Mouse (Mus musculus) hindbrain, embryonic 10.5 days (tissue): ENCODE results near the gene Abcg5. TPM values are rescaled to one million over a fixed set of nuclear protein-coding genes. Genes with fewer than 3 reads are reported as not detected.
A peak's percentile ranks its signal among the peaks of the same experiment; 100 is the strongest.

Experiments
- DNase-seq: peaks from one replicate; pipeline ENCODE4 v3.0.0-alpha.2; 2017; ENCODE audit warnings: low spot score
- H3K27ac ChIP-seq: fragments of 300-500 bp; sonication (generic); 2 replicates; pipeline ENCODE4 v1.5.1; 2016; ENCODE audit warnings: mild to moderate bottlenecking, moderate library complexity
- H3K27me3 ChIP-seq: fragments of 300-500 bp; sonication (generic); 2 replicates; pipeline ENCODE4 v1.6.1; 2016; ENCODE audit warnings: mild to moderate bottlenecking; ENCODE audit not compliant: poor library complexity, insufficient read depth, severe bottlenecking
- H3K36me3 ChIP-seq: fragments of 300-500 bp; sonication (generic); 2 replicates; pipeline ENCODE4 v1.6.1; 2016; ENCODE audit warnings: mild to moderate bottlenecking, moderate library complexity
- H3K4me1 ChIP-seq: fragments of 300-500 bp; sonication (generic); replicated peaks from 2 replicates; pipeline ENCODE4 v1.6.1; 2016; ENCODE audit warnings: mild to moderate bottlenecking
- H3K4me3 ChIP-seq: fragments of 300-500 bp; sonication (generic); 2 replicates; pipeline ENCODE4 v1.5.1; 2016; ENCODE audit warnings: mild to moderate bottlenecking, moderate library complexity
- H3K9me3 ChIP-seq: fragments of 300-500 bp; sonication (generic); 2 replicates; pipeline ENCODE4 v1.6.1; 2016; ENCODE audit warnings: mild to moderate bottlenecking, moderate library complexity
- WGBS: fragments of 180-500 bp; shearing (Covaris S2); methylation state at CpG from one replicate; pipeline ENCODE4 v1.1.7; 2016; 5-methylcytosine and 5-hydroxymethylcytosine counted together
- polyA plus RNA-seq: library from polyadenylated mRNA; unstranded; fragments of >200 nt; fragmentation: Nextera tagmentation; extraction: Ambion mirVana; gene quantifications from 2 replicates; pipeline ENCODE4 v1.2.1, GENCODE M21; 2016

The Abcg5 gene
- polyA plus RNA-seq, 1 experiment from 2014 or later, result 3.2 TPM

GRCm38 (mm10) chr17:84675951-84676366, 6.9 kb downstream of the Abcg5 start, which contains the start of gene Abcg8:
Gene Abcg8 (plus strand): TSS chr17:84676302.
- Histone ChIP-seq H3K4me3 (peak within 1 kb of the TSS; percentile 46), H3K9me3 (no peaks in the 10 kb centered on the region), H3K36me3 (no peaks in the 10 kb centered on the region), H3K4me1 (peaks cover 20% of the 10 kb centered on the region), H3K27ac (peak within 1 kb of the TSS; percentile 8), H3K27me3 (peaks cover 13% of the 10 kb centered on the region)
- 2% methylated on average over 24 of the region's 24 CpGs for WGBS
- peak; percentile 44 for DNase-seq

DNA sequence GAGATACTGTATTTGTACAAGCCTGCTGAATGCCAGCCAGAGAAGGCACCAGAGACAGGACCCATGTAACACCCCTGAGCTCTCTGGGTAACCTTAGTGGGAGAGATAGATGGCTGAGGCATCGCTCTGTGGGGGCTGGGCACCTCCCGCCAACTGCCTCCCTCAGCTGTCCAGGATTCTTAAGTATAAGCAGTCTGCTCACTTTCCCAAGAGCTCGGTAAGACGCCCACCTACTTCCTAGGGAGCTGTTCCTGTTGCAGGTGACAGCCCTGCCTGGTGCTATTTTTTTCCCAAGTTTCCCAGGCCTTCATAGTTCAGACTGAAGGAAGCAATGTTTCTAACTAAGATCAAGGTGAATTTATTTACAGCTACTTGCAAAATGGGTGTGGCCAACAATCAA, 7.6 kb downstream of the Abcg5 start:
- H3K4me3 ChIP-seq, result no peak overlapping the region
- H3K9me3 ChIP-seq, result no peaks in the 10 kb centered on the region
- 64% methylated on average over 4 of the region's 4 CpGs for WGBS
- no peaks in the 10 kb centered on the region for H3K36me3 ChIP-seq
- peaks cover 20% of the 10 kb centered on the region for H3K4me1 ChIP-seq
- peaks cover 13% of the 10 kb centered on the region for H3K27me3 ChIP-seq
- H3K27ac ChIP-seq, result peak overlapping the region; percentile 5; the same call in 1 of the 2 replicates
- DNase-seq, result no peak

- peaks cover 13% of the 10 kb centered on the region for H3K27me3 ChIP-seq
- peaks cover 20% of the 10 kb centered on the region for H3K4me1 ChIP-seq
- no peaks in the 10 kb centered on the region for H3K36me3 ChIP-seq
- H3K9me3 ChIP-seq, result no peaks in the 10 kb centered on the region
- no peak overlapping the region for H3K4me3 ChIP-seq
- WGBS, result 25% methylated on average over 7 of the region's 7 CpGs
- no peak for DNase-seq
- H3K27ac ChIP-seq, result no peak overlapping the region
These were observed 8.8 kb downstream of the Abcg5 start for GRCm38 (mm10) chr17:84674048-84674447.

DNA sequence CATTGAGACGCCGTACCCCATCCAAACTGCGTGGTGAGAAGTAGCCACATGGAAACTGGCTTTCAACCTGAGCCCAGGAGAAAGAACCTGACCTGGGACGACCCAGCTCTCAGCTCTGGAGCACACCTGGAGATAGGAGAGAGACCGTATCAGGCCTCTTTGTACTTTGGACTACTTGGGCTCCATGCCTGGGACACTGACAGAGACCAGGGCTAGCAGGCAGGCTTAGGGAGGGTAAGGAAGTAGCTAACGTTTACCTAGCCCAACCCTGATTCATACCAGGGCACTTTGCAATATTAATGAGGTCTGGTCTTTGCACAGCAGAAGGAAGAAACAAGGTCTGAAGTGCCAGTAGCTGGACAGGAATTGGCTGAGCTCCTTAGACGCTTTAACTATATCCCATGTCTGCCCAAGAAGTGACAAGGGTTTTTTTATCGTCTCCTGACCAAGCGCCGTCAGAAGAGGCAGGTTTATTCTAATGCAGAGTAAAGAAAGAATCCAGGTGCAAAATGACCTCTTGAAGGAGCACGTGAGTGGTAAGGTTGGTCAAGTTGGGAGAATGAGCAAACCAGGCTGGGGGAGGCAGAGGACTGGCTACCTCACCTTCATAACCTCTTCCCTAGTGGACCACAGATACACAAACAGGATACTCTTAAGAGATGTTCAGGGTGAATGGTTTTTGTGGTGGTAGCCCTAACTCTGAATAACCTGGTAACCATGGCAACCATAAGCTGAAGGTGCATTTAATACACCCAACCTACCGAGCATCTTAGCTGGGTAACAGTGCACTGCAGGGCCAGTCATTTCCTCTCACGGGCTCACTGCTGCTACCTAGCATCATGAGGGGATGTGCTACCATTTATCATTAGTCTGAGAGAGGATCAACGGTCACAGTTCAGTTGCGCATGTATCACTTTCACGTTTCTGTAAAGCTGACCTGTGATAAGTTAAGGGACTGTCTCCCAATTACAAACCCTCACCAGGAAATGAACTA, 10.1 kb downstream of the Abcg5 start:
- Histone ChIP-seq H3K9me3 (no peaks in the 10 kb centered on the region), H3K4me3 (no peak overlapping the region), H3K27ac (no peak overlapping the region), H3K36me3 (no peaks in the 10 kb centered on the region), H3K27me3 (peaks cover 13% of the 10 kb centered on the region), H3K4me1 (peaks cover 20% of the 10 kb centered on the region)
- WGBS, result 81% methylated on average over 16 of the region's 16 CpGs
- no peak for DNase-seq

DNA sequence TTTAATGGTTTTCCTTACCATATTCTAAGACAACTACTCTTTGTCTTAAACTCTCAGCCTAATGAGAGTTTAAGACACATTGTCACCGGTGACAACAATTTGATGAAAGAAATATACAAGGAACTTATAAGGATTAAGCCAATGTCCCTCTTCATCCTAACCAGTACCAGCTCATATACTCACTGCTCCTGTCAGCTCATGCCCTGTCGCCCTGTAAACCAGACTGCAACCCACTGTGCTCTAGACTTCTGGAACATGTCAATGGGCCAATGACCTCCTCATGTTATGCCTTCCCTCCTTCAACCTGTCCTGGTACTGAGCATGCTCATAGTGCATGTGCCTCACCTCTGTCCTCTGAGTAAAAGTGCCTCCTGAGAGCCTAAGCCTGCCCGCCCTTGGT, 15.0 kb downstream of the Abcg5 start:
- H3K4me3 ChIP-seq, result no peak overlapping the region
- H3K9me3 ChIP-seq, result no peaks in the 10 kb centered on the region
- no peak overlapping the region for H3K27ac ChIP-seq
- WGBS, result 92% methylated on average over 3 of the region's 3 CpGs
- H3K27me3 ChIP-seq, result no peaks in the 10 kb centered on the region
- no peak for DNase-seq
- peaks cover 24% of the 10 kb centered on the region for H3K4me1 ChIP-seq
- no peaks in the 10 kb centered on the region for H3K36me3 ChIP-seq

GRCm38 (mm10) chr17:84665691-84666090, 17.1 kb downstream of the Abcg5 start:
- no peak for DNase-seq
- H3K27me3 ChIP-seq, result no peaks in the 10 kb centered on the region
- no peak overlapping the region for H3K27ac ChIP-seq
- H3K4me1 ChIP-seq, result peaks cover 31% of the 10 kb centered on the region
- no peaks in the 10 kb centered on the region for H3K9me3 ChIP-seq
- H3K4me3 ChIP-seq, result no peak overlapping the region
- 38% methylated on average over 9 of the region's 9 CpGs for WGBS
- H3K36me3 ChIP-seq, result no peaks in the 10 kb centered on the region

DNA sequence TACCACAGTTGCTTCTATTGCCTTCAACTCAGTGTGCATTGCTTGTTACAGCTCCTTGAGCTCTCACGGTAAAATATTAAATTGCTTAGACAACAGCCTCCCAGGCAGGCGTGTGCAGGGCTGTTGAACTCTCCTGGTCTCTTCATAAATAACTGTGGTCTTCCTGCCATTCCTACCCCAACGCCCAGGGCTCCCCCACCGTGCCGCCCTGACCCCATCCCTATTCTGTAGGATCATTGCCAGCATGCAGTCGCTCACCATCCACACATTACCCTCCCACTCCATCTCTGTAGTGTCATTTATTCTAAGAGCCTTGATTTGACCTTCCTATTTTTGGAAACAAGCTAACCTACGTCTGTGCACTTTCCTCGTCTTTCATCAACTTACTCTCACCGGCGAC, 17.8 kb downstream of the Abcg5 start:
- Histone ChIP-seq H3K36me3 (no peaks in the 10 kb centered on the region), H3K9me3 (no peaks in the 10 kb centered on the region), H3K27me3 (no peaks in the 10 kb centered on the region), H3K4me1 (peaks cover 31% of the 10 kb centered on the region), H3K4me3 (no peak overlapping the region), H3K27ac (no peak overlapping the region)
- no peak for DNase-seq
- WGBS, result 45% methylated on average over 10 of the region's 10 CpGs

DNA sequence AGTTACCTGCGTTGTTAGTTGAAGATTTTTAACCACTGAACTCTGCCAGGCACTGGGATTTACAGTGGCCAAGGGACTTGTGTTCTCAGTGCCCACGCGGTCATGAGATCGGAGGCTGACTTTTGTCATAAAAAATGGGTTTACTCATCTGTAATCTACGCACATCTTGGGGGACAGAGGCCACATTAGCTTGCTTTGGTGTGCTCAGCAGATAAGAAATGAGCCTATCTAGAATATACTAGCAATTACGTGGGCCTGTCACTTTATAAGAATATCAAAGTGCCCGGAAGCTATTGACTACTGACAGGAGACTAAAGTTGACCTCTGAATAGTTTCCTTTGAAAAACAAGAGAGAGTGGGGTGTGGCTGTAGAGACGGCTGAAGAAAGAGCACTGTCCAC, 23.9 kb downstream of the Abcg5 start:
- DNase-seq, result no peak
- no peak overlapping the region for H3K4me3 ChIP-seq
- peaks cover 41% of the 10 kb centered on the region for H3K4me1 ChIP-seq
- H3K9me3 ChIP-seq, result no peaks in the 10 kb centered on the region
- H3K36me3 ChIP-seq, result no peaks in the 10 kb centered on the region
- H3K27me3 ChIP-seq, result no peaks in the 10 kb centered on the region
- H3K27ac ChIP-seq, result 0 out of 2 replicates have a peak overlapping the region, but pooled peaks have one; percentile 13
- WGBS, result 79% methylated on average over 8 of the region's 8 CpGs

DNA sequence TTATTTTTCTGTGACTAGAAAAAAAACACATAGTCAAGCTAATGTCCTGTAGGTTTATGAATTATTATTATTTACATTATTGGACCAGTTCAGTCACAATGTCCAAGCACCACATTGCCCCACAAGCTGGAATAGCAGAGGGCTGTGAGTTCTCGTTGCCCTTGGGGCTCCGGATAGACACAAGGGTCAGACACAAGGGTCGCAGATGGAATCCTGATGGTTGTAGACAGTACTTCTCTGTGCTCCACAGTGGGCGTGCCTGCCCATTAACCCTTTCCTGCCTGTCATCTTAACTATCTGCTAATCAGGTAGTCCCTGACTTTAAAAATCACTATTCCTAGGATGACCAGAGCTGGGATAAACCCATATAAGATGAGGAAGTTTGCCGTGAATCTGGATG, 24.6 kb downstream of the Abcg5 start:
- Histone ChIP-seq H3K9me3 (no peaks in the 10 kb centered on the region), H3K27ac (no peak overlapping the region), H3K36me3 (peaks cover 4% of the 10 kb centered on the region; the same call in 1 of the 2 replicates), H3K4me1 (peaks cover 39% of the 10 kb centered on the region), H3K27me3 (no peaks in the 10 kb centered on the region), H3K4me3 (no peak overlapping the region)
- peak; percentile 53 for DNase-seq
- WGBS, result 37% methylated on average over 5 of the region's 5 CpGs

DNA sequence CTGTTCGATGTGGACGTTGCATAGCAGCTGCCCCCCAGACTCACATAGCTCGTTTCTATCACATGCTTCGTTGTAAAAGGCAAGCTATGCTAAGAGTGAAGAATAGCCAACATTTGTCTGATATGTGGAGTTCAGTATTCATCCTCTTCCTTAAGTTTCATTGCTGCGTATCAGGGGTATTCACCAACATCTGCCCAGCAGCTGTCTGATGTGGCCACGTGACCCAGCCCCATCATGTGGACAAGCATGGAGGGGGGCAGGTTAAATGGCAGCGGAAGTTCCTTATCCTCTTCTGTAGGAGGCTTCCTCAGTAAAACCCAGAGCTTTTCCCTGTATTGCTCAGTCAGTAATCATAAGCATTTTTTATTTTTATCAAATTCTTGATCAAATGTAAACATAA, 25.0 kb downstream of the Abcg5 start:
- Histone ChIP-seq H3K27me3 (no peaks in the 10 kb centered on the region), H3K9me3 (no peaks in the 10 kb centered on the region), H3K4me3 (no peak overlapping the region), H3K36me3 (peaks cover 4% of the 10 kb centered on the region; the same call in 1 of the 2 replicates), H3K27ac (0 out of 2 replicates have a peak overlapping the region, but pooled peaks have one; percentile 35), H3K4me1 (peaks cover 39% of the 10 kb centered on the region)
- 67% methylated on average over 7 of the region's 7 CpGs for WGBS
- DNase-seq, result peak; percentile 44

- H3K4me3 ChIP-seq, result no peak overlapping the region
- 0 out of 2 replicates have a peak overlapping the region, but pooled peaks have one; percentile 35 for H3K27ac ChIP-seq
- peaks cover 39% of the 10 kb centered on the region for H3K4me1 ChIP-seq
- no peak for DNase-seq
- H3K9me3 ChIP-seq, result no peaks in the 10 kb centered on the region
- H3K27me3 ChIP-seq, result no peaks in the 10 kb centered on the region
- 69% methylated on average over 3 of the region's 3 CpGs for WGBS
- H3K36me3 ChIP-seq, result peaks cover 4% of the 10 kb centered on the region; the same call in 1 of the 2 replicates
These were observed 25.4 kb downstream of the Abcg5 start for GRCm38 (mm10) chr17:84657422-84657732.

- no peak for DNase-seq
- Histone ChIP-seq H3K9me3 (no peaks in the 10 kb centered on the region), H3K4me1 (peaks cover 34% of the 10 kb centered on the region), H3K27ac (0 out of 2 replicates have a peak overlapping the region, but pooled peaks have one; percentile 1), H3K36me3 (peaks cover 4% of the 10 kb centered on the region; the same call in 1 of the 2 replicates), H3K27me3 (no peaks in the 10 kb centered on the region), H3K4me3 (no peak overlapping the region)
- WGBS, result 74% methylated on average over 19 of the region's 19 CpGs
These were observed 26.0 kb downstream of the Abcg5 start for GRCm38 (mm10) chr17:84656653-84657421.
